Mouse (Mus musculus) hindlimb bud, embryonic 11.5 days (tissue): ENCODE data around the gene Sms.

ENCODE experiments used
- DNase-seq: peaks from one replicate; pipeline ENCODE4 v3.0.0-alpha.2; 2012; ENCODE audit warnings: low read depth, low spot score; ENCODE audit errors: extremely low spot score

The Sms gene

DNA sequence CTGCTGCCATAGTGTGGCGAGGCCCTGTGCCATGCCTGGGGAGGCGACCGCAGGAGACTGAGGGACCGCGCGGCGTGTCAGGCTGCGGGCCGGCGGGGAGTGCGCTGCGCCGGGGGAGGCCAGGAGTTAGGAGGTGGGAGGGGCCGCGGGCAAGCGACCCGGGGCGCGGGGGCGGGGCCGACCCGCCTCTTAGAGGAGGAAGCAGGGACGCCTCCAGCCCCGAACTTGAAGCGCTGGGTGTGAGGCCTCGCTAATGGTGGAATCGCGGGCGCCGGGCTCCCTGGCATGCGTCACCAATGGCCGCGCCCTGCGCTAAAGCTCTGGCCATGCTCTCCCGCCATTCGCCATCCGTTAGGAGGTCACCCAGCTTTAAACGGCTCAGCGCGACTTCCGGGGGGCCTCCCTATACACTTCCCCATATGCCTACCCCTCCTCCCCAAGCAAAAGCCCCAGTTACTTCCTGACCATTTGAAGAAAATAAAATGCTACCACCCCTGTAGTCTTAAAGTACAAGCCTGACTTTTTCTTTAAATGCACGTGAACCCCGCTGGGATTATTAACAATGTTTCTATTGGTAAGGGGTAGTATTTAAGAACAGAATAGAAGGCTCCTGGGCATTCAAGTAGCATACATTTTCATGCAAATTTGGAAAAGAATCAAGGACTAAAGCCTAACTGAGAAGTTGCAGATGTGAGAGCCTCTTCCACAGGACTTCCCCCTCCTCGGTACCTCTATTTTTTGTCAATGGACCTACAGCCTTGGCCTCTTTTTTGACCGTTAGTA lies at the start of gene Sms:
TSS of gene Sms (minus strand) at position 344 of the 783 bp plus-strand sequence.
- no peak for DNase-seq

DNA sequence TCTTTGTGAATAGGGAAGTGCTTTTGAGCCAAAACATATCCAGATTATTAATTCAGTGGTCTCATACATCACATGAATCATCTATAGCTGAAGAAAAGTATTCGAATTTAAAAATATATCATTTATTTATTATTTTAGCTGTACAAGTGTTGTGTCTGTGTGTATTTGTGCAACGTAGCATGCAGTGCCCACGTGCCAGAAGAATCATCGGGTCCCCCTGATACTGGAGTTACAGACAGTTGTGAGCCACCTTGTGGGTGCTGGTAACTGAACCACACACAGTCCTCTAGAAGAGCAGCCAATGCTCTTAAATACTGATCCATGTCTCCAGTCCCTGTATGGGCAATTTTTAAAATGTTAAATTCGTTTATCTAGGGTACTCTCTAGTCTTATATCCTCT lies 14.3 kb upstream of the Sms start:
- DNase-seq, result no peak

DNA sequence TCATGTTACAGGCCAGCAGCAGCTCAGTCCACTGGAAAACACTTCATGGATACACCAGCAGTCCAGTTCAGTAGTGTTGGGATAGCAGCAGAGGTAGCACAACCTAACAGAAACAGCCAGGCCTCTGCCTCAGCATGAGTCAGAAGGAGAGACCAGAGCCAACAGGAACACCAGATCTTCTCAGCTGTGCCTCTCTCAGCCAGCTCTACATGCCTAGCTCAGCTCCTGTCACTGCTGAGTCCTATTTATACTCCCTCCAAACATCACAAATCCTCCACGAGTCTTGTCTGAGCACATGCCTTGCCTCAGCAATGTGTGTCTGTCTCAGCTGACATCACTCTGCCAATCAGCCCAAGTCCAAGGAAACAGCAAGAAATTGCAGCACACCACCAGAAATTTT lies 12.4 kb upstream of the Sms start:
- no peak for DNase-seq

DNA sequence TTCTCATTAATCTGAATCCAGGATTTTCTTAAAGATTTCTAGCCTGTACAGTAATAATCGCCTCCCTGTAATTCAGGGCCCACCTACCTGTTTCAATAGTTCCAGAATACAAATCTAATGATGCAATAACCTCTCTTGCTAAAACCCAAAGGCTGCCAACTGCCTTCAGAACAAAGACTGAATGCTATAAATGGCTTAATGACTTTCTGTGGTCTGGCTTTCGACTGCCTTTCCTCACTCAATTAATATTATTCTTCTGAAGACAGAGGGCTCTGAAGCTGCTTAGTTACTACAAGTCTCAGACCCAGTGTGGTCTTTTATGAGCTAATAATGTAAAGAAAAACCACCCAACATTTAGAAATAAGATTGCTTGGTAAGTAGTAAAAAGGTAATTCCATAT lies 9.8 kb upstream of the Sms start:
- no peak for DNase-seq

DNA sequence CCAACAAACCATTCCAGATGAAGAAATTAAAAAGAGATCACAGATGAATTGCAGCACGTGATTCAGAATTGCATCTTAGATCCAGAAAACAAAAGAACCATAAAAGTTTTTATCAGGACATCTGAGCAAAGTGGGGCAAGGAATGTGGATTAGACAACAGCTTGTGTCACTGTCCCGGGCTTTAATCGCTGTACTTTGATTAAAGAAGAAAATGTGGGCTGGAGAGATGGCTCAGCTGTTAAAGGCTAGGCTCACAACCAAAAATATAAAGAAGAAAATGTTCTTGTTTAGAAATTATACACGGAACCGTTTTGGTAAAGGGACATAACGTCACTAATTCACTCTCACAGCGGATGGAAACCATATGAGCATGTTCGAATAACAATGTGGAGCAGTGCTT lies 7.9 kb upstream of the Sms start:
- DNase-seq, result no peak

DNA sequence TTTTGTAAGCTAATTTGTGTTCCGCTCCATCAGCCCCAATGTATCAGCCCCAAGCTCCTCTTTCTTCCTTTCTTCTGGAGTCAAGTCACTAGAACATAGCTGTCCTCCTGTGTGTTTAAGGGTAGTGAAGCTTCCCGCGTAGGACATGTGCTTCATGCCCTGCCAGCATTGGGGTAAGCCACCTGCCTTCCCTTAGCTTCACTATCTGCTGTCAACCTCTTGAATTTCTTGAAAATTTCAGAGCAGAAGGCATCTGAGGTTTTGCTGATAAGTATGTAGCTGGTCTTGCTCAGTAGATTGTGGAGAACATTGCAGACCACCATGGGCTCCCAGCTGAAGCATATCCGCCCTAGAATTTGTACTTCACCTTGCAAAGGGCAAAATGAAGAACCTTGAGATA lies 1.1 kb upstream of the Sms start:
- no peak for DNase-seq

DNA sequence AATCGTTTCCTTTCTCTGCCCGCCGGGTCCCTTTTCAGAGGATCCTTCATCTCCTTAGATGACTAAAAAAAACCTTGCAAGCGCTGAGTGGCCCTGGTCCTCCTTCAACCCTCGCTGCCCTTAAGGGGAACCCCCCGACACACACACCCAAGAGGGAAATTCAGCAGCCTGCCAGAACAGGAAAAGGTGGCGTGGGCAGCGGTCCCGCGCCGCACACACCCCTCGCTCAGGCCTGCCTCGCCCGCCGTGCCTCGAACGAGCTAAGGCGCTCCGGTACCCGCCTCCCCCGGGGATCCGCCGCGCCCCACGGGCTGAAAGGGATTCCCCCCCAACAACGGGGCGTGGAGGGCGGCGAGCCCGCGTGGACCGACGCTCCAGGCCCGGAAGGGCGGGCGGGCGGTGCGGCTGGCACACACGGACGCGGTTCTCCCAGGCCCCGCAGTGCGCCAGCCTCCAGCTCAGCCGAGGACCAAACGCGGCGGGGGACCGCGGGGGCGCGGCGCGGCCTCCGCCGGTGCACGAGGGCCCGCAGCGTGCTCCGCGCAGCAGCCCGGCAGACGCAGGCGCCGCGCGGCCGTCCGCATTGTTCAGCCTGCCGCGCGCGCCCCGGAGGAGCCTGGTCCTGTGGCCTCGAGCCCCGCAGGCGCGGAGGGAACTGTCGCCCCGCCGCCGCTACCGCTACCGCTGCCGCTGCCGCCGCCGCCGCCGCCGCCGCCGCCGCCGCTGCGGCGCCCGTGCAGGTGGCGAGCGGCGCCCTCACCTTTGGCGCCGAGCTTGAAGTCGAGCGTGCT lies 747 bp downstream of the Sms start:
- no peak for DNase-seq

DNA sequence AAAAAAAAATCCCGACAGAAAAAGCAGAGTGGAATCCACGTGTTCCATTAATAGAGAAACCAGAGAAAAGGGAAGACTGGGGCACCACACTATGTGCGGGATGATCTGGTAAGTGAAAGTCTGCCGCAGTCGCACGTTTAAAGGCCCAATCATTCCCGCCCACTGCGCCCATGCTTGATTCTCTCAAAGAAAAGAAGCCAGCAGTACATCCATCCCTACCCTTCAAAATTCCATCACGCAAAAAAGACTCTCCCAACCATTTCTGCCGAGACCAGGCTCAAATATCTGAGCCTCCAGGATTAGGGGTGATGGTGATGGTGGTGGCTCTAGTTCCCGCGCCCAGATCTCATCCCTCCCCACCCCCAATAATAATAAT lies 1.3 kb downstream of the Sms start:
- no peak for DNase-seq

DNA sequence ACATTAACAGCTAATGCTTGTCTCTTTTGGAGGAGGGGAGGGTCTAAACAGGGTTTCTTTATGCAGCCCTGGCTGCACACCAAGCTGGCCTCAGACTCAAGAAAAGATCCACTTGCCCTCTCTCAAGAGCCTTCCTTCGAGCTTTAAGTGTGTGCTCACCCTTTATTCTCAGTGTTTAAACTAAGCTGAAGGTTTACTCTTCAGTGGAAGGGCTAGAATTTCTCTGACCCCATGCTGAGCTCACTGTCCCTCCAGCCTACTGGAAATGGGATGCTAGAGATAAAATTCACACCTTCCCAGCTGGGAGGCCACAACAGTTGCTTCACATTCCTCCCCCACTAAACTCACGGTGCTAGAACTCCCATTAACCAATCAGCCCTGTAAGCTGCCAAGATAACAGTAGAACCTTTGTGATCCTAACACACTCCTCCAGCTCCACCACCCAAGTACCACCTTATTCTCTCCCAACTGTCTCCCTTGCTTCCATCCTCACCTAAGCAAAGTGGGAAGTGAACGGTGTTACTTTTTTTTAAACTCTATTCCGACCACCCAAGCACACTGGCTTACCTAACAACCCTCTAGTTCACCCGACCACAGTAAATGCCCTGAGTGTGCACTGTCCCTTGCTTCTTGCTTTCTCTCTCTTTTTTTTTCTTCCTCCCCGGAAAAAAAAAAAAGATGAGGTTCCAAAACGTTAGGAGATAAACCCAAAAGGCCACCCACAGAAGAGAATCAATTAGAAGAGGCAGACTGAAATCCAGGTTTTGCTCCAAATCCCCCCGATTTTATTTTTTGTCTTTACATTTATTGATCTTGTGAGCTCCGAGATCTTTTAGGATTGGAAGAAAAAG lies 2.0 kb downstream of the Sms start:
- DNase-seq, result no peak

DNA sequence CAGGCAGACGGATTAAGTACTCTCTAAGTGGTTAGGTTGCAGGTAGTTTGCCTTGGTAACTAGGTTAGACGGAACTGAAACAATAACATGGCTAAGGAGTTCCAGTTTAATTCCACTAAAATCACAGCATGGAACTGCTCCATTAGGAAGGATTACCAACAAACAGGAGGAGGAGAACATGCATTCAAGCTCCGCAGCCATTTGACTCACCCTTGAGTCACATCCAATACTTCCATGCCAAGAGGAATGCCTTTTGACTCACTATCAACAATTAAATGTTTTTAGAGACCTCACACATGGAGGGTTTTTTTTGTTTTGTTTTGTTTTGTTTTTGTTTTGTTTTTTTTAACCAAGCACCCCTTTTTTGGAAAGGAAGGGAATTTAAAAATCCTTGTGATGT lies 3.3 kb downstream of the Sms start:
- DNase-seq, result no peak

DNA sequence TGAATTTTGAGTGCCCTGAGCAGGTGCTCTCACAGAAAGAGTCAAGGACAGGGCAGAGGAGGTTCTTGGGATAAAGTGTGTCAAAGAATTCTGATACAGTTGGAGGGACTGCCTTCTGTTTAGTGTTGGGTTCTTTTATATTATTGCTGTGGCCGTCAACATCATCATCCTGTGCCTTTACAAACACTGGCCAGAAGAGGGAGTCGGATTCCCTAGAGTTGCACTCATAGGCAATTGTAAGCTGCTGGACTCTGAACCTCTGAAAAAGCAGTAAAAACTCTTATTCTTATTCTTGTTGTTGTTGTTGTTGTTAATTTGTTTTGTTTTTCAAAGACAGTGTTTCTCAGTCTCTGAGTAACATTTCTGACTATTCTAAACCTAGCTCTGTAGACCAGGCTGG lies 5.3 kb downstream of the Sms start:
- no peak for DNase-seq

DNA sequence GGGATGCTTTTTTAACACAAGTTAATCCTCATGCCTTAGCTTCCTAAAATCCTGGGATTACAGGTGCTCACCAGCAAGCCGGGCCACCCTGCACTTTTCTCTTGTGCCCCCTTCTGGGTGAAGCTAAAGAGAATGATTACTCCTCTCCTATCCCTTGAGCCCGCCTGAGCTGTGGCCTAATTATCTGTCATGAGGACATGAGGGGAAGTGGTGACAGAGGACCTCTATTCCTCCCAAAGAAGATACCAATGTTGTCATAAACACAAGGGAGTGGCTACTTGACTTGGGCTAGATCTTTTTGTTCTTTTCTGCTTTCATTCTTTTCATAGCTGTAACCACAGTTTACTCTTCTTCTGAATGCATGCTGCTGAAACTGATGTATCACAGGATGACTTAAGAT lies 9.2 kb downstream of the Sms start:
- no peak for DNase-seq

DNA sequence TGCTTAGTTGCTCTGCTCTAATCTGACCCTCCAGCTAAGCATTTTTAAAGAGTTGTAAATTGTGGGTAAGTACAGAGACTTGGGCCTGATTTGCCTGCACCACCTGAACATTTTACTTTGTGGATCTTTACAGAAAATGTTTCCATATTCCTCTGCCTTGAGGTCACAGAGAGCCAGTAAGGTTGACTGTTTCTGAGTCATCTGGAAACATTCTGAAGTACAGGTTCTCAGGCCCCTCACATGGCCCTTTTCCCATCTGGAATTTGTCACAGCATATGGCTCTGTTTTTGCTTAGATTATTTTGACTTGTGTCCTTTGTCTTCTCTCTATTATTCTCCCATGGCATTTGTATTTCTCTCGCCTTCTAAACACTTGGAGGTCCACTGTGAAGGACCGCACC lies 10.2 kb downstream of the Sms start:
- no peak for DNase-seq

DNA sequence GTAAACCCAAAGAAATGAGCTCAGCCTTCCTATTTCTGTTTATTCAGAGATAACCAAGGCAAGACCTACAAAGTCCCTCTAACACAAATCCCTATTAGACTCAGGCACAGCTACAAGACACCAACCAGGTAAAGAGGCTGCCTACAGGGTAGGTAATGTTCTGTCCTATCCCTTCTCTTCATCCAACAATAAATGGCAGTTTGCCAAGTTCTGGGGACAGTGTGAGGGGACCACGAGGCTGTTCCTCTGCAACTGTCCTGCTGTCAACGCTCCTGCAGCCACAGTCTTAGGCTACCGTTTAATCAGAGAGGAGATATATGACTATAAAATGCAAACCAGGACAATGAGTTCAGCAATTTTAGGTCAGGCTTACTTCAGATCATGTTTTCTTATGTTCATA lies 14.8 kb downstream of the Sms start:
- no peak for DNase-seq

DNA sequence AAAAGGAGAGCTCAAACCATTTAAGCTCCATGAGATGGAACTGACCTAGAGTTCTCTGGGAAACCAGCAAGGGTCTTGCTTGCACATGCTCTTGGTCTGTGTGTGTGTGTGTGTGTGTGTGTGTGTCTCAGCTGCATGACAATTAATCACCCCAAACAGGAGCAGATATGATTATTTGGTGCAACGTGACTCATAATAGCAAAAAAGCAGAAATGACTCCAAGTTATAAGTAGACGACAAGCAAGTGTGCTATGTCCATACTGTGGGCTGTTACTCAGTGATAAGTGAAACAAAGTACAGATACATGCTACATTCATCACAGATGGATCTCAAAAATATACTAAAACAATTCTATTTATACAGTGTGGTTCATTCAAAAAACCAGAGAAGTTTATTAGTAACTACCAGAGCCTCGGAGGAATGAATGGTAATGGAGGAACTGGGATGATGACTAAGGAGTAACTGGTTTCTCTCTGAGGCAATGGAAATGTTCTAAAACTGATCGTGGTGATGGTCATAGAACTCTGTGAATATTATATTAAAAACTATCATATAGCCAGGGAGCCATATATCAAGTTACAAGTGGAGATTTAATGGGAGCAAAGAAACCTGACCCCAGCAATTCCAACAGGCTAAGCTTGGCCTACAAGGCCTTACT lies 15.8 kb downstream of the Sms start:
- no peak for DNase-seq

DNA sequence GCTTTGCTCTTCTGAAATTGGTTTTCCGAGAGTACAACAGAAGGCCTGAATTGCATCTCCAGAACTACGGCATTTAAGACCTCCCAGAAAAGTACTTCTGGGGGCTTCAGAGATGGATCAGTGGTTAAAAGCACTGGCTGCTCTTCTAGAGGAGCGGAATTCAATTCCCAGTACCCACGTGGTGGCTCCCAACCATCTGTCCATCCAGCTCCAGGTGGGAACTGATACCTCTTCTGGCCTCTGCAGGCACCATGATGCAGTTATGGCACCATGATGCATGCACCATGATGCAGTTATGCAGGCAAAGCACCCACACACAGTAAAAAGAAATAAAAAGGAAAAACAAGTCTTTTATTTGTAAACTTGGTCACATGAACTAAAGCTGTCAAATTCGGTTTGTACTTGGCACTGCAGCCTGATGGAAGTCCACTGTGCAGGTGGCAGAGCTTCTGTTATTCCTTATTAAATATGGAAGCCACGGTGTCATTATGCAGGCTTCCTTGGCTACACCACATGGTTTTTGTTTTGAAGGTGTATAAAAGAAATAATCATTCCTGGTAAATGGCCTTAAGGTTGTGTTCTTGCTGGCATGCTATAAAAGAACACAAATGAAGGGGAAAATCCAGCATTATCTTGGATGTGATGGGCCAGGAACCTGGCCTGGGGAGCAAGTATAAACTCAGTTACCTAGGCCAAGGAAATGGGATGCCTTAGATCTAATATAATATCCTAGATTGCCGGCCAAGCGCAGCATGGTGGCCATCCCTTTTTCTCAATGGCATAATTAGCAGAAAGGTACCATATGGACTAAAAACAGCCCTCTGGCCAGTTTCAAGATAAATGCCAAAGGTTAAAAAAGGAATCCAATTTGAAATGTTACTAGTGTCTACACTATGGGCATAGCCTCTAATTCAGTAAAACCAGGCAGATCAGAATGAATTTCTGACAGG lies 20.1 kb downstream of the Sms start:
- no peak for DNase-seq

DNA sequence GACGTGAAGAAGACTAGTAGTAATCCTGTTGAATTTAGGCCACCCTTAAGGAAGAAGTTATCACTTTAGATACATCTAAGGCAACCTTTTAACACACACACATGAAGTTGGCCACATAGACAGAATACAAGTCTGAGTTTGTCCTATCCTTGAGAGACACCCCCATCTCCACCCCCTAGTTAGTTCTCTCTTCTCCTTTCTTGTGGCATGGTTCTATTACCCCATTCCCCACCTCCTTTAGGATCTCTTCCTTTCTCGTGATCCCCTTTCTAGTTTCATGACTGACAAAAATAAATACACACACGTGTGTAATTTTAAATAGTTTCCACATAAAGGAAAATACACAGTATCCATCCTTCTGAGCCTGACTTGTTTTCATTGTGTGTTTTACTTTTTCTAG lies 23.3 kb downstream of the Sms start:
- no peak for DNase-seq

DNA sequence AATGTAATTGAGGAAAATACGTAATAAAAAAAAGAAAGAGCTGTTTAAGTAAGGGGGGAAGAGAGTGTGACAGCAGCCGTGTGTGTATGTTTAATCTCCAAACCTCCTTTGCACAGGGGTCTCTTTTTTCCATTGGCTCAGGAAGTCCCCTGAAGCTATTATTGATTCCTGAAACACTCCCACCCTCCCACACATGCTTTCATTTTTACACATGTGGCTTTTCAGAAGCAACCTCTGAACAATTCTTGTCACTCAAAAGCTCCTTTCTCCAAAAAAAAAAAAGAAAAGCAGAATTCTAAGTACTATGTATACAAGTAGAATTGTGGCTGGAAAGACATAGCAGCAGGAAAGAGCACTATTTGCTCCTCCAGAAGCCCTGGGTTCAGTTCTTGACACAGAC lies 24.0 kb downstream of the Sms start:
- no peak for DNase-seq

DNA sequence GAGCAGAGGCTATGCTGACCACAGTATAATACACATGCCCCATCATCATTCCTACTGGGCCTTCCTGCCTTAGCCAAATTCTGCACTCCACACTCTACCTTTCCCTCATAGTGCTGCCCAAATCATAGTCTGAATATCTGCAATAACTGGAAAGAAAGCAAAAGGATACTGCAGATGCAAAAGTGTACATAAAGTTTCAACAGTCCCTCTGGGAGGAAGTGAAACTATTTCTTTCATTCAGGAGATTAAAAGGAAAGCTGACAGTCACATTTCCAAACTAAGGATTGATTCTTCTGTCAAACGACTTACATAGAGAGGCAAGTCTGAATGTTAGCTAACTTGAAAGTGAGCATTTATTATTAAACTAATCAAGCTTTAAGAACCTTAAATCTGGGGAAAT lies 26.1 kb downstream of the Sms start:
- no peak for DNase-seq

DNA sequence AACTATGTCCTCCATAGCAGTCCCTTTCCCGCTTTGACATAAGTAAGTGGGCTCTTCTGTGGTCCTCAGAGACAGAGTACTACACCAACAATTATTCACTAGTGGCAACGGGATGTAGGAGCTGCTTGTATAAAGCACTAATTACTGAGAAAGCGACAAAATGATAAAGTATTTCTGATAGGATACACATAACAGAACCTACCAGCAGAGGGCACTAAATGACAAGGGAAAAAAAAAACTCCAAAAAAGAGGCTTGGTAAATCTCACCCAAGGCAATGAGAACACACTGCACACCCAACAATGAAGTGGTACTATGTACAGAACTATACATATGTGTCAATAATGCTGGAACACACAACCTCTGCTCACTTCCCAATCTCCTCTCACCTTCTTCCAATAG lies 29.4 kb downstream of the Sms start:
- DNase-seq, result no peak
